Mouse (Mus musculus) megakaryocyte, embryonic 14.5 days (primary cell): Measurements from ENCODE around the gene Krtap4-1.
"Not testable (repeated sequence)": the region's sequence is repeated elsewhere in the genome, so short reads cannot be mapped to it uniquely, and the experiment has no call there.

ENCODE experiments used
- FLI1 ChIP-seq: IDR thresholded peaks from 2 replicates; pipeline ENCODE4 v1.6.1; 2012; ENCODE audit warnings: low read length, inconsistent platforms, mixed read lengths
- GATA1 ChIP-seq: IDR thresholded peaks from 3 replicates; pipeline ENCODE4 v1.6.1; 2012; ENCODE audit warnings: mixed read lengths, low read length, inconsistent platforms, borderline replicate concordance

DNA sequence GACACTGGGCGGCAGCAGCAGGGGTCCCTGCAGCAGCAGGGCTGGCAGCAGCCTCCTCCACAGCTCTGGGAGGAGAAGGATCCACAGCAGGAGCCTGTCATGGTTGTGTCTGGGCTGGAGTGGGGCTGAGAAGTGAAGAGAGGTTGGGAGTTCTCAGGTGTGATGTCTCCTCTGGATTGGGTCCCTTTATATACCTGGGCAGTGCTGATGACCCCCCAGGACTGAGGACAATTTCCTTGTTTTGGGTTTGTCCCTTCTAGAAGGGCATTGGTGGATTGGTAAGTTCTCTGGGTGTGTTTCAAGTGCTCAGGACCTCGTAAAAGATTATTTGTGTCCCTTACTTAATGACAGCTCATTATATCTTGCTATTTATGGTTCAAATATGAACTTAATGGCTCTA lies 17.9 kb downstream of the Krtap4-1 start, which contains the start of gene Gm11937:
- TF ChIP-seq GATA1, FLI1: not testable (repeated sequence)
